Mouse (Mus musculus) embryo, embryonic 11 days (tissue): Measurements from ENCODE around the gene Telo2.
"Not testable (repeated sequence)": the region's sequence is repeated elsewhere in the genome, so short reads cannot be mapped to it uniquely, and the experiment has no call there.

Experiments
- DNase-seq: peaks from one replicate; pipeline ENCODE4 v3.0.0-alpha.2; 2015

The Telo2 gene

DNA sequence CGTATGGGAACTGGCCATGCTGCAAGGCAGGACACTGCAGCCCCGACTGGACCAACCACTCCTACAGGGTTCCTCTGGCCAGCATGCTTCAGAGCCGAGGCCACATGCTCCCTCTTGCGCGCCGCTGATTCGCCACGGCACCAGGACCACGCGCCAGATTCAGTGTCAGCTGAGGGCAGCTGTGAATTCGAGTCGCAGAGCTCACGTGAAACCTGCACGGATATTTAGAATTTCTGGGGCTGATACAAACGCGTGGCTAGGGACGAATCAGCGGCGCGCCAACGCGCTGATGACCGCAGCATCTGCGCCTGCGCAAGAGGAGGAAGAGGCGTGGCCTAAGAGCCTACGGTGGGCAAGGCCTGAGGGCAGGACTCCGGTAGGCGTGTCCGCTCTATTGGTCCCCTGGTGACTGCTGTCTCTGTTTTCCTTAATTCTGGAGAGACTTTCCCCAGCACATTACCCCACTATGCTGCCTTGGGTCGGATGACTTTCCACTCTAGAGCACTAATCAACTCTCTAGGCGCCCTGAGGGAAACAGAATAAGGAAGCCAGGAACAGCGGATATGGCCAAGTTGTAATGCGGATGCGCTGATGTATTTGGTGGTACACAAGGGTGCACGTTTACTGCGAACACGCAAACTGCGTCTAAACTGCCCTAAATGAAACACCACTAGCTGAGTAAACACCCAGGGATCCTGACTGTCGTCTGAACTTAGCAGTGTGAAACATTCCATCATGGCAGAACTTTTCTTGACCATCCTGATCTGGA lies at the start of gene Telo2:
Gene Telo2, minus strand, starts transcription at position 304 of the 769 bp plus-strand sequence.
- peak; percentile 95 for DNase-seq

GRCm38 (mm10) chr17:25164770-25165169 lies 49.0 kb upstream of the Telo2 start:
- DNase-seq, result no peak

GRCm38 (mm10) chr17:25163387-25163786 lies 47.6 kb upstream of the Telo2 start:
- DNase-seq, result no peak

- DNase-seq, result no peak
Measured at GRCm38 (mm10) chr17:25162161-25162560, 46.4 kb upstream of the Telo2 start, which contains the start of gene Ccdc154. TSS of gene Ccdc154 (plus strand) at chr17:25162461.

- peak; percentile 16 for DNase-seq
Measured at GRCm38 (mm10) chr17:25139960-25140359, 24.2 kb upstream of the Telo2 start.

GRCm38 (mm10) chr17:25138803-25139202 lies 23.0 kb upstream of the Telo2 start:
- no peak for DNase-seq

GRCm38 (mm10) chr17:25135622-25136021 lies 19.9 kb upstream of the Telo2 start:
- no peak for DNase-seq

DNA sequence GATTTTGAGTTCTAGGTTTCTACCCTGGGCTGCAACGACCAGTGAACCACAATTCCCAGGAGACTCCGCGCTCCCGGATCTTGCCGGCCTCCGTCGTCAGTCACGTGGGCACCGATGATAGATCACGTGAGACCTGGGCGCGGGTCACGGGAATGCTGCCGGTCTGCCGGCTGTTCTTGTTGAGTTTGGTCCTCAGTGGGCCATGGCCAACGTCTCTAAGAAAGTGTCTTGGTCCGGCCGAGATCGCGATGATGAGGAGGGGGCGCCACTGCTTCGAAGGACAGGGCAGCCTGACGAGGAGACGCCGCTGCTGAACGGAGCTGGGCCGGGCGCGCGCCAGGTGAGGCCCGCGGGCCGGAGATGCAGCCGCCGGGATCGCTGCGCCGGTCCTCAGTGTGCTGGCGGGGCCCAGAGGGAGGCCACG lies 17.5 kb upstream of the Telo2 start, which contains the start of gene Clcn7:
Gene Clcn7, plus strand, starts transcription at position 117 of the 424 bp plus-strand sequence.
- peak; percentile 98 for DNase-seq

- no peak for DNase-seq
Measured at GRCm38 (mm10) chr17:25130060-25130459, 14.3 kb upstream of the Telo2 start.

GRCm38 (mm10) chr17:25127681-25128080 lies 11.9 kb upstream of the Telo2 start:
- DNase-seq, result no peak

- peak; percentile 29 for DNase-seq
Measured at GRCm38 (mm10) chr17:25127079-25127478, 11.3 kb upstream of the Telo2 start.

DNA sequence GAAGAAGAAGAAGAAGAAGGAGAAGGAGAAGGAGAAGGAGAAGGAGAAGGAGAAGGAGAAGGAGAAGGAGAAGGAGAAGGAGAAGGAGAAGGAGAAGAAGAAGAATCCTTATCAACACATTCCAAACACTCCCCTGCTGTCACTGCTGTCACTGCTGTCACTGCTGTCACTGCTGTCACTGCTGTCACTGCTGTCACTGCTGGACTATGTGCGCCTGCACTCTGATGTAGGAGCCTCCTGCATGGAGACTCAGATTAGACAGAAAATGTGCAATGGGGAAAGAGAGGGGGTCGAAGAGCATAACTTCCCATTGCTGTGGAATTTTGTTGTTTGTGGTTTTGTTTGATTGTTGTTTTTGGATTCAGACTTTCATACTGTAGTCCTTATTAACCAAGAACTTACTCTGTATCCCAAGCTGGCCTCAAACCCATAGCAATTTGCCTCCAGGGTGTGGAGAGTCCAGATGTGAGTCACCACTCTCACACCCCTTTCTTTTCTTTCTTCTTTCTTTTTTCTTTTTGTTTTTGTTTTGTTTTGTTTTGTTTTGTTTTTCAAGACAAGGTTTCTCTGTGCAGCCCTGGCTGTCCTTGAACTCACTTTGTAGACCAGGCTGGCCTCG lies 9.8 kb upstream of the Telo2 start:
- not testable (repeated sequence) for DNase-seq

DNA sequence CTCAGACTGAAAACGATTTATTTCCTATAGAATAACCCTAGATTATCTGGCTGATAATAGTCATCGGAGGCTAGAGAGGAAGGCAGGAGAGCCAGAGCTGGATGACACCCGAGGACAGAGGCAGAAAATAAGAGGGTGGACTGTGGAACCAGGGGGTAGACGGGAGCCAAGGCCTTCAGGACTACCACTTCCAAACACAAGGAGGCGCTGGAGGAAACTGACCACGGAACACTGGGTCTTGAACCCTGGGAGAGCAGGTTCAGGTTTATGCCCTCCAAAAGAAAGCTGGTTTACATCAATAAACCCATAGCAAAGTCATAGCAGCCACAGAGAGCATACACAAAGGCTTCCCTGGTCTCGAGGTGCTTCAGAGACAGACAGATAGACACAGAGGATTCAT lies 8.2 kb upstream of the Telo2 start:
- peak; percentile 18 for DNase-seq

GRCm38 (mm10) chr17:25120406-25120805 lies 4.6 kb upstream of the Telo2 start, which contains the start of gene Ptx4:
TSS of gene Ptx4 (plus strand) at chr17:25120760.
- peak; percentile 10 for DNase-seq

DNA sequence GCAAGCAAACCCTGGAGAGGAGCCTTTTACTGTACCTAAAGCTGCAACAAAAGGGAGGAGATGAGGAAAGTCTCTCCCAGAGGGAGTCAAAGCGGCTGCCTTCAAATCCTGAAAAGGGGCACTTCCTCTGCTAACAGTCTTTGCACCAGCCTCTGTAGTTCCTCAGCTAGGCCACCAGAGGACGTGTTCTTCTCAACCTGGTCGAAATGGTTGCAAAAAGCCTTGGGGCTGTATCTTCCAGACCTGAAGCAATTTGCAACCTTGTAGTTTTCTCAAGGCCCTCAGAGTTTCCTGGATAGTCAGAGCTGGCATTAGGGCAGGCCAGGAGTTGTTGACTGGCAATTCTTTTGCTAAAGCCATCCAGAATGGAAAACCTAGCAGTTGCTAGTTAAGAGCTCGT lies 1.5 kb upstream of the Telo2 start:
- no peak for DNase-seq

DNA sequence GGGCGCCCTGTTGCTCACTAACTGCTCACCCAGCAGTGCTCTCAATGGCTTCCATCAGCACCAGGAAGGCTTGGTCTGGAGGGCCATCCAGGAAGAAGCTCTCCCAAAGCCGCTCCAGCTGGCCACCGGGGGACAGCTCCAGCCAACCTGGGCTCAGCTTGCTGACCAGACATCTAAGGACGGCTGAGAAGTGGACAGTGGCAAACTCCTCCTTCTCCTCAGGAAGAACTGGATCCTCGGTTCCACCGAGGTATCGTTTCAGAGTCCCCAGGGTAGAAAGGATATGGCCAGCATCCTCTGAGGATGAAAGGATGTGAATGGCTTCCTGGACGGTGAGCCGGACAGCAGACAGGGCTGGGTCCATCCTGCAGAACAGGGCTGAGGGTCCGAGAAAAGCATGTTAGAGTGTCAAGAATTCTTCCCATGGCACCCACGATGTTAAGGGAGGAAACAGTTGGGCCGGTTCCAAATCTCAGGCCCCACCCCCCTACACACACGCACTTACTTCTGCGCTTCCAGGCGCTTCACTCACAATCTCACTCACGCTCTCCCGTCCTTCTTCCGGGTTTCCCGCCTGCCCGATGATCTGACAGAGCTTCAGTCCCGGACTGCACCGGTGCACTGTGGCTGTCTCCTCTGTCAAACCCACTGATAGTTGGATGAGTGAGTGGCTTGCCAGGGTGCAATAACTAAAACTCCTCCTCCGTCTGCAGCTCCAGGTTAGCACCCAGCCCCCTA lies 690 bp downstream of the Telo2 start:
- peak; percentile 2 for DNase-seq

GRCm38 (mm10) chr17:25112423-25112810 lies 3.4 kb downstream of the Telo2 start:
- no peak for DNase-seq

DNA sequence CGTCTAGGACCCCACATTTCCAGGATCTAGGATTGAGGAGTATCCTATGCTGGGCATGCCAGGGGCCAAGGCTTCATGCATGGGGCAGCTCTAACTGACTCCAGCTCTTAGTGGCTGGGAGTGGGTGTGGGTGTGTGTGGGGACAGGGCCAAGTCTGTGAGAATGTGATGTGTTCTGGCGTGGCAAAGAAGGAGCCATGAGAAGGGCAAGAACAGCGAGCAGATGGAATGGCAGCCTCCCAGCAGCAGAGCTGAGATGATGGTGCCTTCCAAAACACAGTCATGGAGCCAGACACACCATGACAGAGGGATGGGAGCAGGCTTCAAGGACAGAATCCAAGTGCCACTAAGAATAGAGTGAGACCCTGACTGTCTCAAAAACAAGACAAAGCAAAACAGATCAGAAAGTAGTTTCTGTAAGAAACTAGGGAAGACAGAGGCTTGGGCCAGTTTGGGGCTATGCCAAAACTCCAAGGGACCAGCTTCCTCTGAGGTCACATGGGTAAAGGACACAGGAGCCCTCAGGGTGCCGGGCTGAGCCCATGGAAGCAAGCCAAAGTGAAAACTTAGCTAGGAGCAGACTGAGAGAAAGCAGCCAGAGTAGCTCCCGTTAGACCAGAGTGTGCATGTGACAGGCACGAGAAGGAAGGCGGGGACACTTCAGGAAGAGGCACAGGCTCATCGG lies 3.9 kb downstream of the Telo2 start:
- no peak for DNase-seq

DNA sequence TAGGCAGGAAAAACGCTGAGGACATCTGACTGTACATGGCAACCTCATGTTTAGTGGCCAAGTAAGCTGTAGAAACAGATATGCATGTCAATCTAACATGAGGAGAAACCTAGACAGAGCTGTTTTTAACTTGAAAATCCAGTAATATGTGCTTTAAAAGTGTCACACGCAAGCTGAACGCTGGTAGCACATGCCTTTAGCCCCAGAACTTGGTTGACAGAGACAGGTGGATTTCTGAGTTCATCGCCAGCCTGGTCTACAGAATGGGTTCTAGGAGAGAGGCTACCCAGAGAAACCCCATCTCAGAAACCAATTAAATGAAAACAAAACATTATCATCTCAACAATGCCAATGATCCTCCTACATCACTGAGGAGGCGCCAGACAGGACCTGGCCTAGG lies 4.5 kb downstream of the Telo2 start:
- DNase-seq, result no peak

- no peak for DNase-seq
Measured at GRCm38 (mm10) chr17:25110590-25110989, 5.2 kb downstream of the Telo2 start.

DNA sequence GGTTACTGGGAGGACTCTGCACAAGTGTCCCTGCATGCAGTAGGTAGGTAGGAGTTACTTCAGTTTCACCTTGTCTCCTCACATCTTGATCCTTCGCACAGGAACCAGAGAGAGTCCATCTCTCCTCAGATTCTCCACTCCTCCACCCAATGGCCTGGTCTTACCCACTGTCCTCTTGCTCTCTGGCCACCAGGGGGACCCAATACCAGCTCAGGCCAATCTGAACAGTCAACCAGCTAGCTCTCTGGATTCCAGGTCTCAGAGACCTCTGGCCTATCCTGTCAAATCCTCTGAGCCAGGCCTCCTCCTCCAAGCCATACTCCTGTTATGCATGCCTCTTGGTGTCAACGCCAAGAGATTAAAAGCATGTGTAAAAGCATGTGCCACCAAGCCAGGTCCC lies 6.2 kb downstream of the Telo2 start:
- peak; percentile 39 for DNase-seq

GRCm38 (mm10) chr17:25107786-25108185 lies 8.0 kb downstream of the Telo2 start:
- no peak for DNase-seq

DNA sequence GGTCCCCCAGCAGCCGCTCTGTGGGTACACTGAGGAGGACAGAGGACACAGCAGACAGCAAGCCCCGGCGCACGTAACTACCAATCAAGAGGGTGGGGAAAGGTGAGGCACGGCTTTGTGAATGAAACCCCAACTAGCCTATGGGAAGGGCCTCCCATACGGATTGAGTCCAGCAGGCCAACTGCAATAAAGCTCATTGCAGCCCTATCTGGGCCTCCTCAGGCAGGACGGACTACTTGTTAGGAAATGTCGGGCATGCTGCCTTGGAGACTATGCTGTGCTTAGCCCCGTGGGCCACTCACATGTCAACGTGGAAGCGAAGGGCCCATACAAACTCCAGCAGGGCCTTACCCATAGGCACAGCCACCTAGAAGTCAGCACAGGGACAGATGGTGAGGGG lies 14.4 kb downstream of the Telo2 start:
- DNase-seq, result no peak
